Mouse (Mus musculus) olfactory bulb, adult 2 months (tissue): Measurements from ENCODE around the gene Thbd.

Source experiments
- CTCF ChIP-seq: fragments of 200-500 bp; IDR thresholded peaks from 2 replicates; pipeline ENCODE4 v1.5.1; 2012; ENCODE audit warnings: low read depth, mild to moderate bottlenecking, low read length, moderate library complexity; ENCODE audit not compliant: insufficient read depth
- POLR2A ChIP-seq: fragments of 200-500 bp; IDR thresholded peaks from 2 replicates; pipeline ENCODE4 v1.6.1; 2012; ENCODE audit warnings: mild to moderate bottlenecking, low read depth, low read length, moderate library complexity; ENCODE audit not compliant: insufficient read depth

DNA sequence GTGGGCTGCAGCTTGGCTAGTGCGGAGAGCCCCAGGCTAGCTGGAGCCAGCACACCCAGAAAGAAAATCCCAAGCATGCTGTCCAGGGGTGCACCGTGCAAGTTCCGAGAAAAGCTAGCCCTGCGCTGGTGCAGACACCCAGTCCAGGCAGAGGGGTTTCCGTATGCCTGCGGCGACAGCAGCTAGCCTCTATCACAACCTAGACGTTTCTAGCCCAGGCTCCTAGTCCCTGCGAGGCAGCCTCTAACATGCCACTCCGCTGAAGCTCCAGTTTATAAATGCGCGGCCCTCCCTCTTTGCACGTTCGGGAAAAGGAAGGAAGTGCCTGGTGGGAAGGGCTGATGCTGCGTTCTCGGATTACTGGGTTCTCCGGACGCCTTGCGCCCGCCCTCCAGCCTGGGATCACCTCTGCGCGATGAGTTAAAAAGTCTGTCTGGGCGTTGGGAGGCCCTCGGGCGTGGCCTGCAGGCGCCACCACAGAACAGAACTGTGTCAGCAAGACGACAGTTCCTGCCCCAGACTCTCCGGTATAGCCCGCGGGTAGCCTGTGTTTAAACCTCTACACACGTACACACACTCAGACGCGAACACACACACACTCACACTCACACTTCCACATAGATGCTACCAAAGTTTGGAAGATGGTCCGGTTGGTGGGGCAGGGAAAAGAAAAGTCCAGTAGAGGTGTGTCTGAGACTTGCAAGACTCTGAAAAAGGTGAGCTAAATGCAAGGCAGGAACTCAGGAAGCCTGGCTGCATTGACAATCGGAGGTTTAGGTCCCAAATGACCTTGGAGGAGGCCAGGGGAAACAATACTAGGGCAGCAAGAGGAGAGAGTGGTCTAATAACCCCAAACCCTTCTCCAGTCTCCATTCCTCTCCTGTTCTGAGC lies at the start of gene Thbd:
- TF ChIP-seq CTCF (no peak), POLR2A (no peak)
